Mouse (Mus musculus) CD4-positive naive resting alpha-beta T cell, adult 57 days (primary cell): ENCODE measurements around the gene Rnf5. TPM values are rescaled to one million over a fixed set of nuclear protein-coding genes. Genes with fewer than 3 reads are reported as not detected.

ENCODE experiments used
- total RNA-seq: library from RNA; stranded (reverse); gene quantifications from one replicate; pipeline ENCODE4 v1.2.4, GENCODE M21; 2023

Gene Rnf5
- 32.8 TPM for total RNA-seq

GRCm38 (mm10) chr17:34603375-34604060 lies at the start of gene Rnf5:
Gene Rnf5 (minus strand): TSS chr17:34603690.

DNA sequence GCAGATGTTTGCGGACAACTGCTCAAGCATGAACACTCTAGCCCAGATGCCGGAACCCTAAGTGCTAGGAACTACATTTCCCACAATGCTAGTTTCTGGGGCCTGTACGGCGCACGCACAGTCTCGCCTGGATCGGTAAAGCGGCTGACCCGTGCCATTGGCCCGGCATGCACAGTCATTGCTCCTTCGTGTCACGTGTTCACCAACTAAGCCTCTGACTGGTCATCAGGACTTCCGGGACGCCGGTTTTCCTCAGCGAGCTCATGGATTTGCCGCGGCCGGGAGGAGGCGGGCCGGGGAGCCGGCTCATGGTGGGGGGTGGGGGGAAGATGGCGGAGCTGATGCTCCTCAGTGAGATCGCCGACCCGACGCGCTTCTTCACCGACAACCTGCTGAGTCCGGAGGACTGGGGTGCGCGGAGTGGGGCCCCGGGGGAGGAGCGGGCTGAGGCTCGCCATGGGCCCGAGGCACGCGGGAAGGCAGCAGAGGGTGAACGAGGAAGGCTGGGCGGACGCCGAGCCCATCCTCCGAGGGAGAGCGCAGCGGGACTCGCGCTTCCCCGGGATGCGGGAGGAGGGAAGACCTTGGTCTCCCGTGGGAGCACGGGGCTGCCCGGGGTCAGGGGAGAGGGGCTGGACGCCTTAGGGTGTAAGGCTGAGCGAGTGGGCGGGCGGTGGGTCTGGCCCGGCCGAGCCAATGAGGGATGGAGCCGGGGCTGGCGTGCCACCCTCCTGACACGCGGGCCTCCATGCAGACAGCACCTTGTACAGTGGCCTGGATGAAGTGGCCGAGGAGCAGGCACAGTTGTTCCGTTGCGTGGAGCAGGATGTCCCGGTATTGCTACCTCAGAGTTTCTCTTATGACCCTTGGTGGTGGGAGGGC lies 43.7 kb upstream of the Rnf5 start, which contains the start of gene Atf6b:
Gene Atf6b (plus strand): TSS at position 241 of the 882 bp plus-strand sequence.

DNA sequence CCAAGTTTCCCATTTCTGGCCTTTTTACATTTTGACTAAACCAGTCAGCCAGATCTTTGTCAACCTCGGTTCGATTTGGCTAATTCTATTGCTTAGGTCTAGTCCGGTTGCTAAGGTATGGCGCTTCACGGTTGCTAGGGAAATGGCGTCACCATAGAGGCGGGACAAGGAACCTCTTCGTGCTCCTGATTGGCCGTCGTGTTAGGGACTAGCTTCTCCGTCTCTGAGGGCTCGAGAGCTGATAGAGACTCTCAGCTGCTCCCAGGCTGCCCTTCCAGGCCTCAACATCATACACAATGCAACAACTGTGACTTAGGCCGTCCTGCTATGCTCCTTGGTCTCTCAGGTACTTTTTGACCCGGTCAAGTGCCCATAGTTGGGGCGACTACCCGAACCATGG lies 41.1 kb upstream of the Rnf5 start, which contains the start of gene Fkbpl:
Gene Fkbpl (plus strand): TSS at position 157 of the 400 bp plus-strand sequence.

DNA sequence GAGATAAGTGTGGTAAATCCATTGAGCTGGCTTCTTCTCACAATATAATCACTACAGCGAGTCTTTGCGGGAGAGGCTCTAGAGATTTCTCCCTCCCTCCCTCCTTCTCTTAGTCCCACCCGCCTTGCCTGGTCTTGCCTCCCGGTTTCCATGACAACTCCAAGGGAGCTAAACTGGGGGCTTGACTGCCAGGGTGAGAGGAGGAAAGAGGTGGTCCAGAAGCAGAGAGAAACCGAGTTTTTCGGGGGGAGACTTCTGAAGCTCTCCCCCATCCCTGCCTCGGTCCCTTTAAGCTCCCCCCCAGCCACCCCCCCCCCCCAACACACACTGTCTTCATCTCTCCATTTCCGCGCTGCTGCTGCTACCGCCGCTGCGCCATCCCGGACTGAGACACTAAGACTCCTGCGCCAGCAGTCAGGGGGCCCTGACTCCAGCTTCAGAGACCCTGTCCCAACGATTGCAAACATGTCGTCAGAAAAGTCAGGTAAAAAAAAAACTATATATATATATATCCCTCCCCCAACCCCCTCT lies 25.8 kb upstream of the Rnf5 start, which contains the start of gene Prrt1:
Gene Prrt1 (plus strand): TSS at position 313 of the 531 bp plus-strand sequence.

GRCm38 (mm10) chr17:34627943-34628643 lies 24.6 kb upstream of the Rnf5 start, which contains the start of gene Ppt2:
Gene Ppt2 (minus strand): TSS chr17:34628510.

GRCm38 (mm10) chr17:34615871-34616270 lies 12.4 kb upstream of the Rnf5 start, which contains the start of gene Egfl8:
Gene Egfl8 (minus strand): TSS chr17:34615971.

GRCm38 (mm10) chr17:34604061-34604508 lies 595 bp upstream of the Rnf5 start, which contains the start of gene Agpat1:
Gene Agpat1 (plus strand): TSS chr17:34604262.

DNA sequence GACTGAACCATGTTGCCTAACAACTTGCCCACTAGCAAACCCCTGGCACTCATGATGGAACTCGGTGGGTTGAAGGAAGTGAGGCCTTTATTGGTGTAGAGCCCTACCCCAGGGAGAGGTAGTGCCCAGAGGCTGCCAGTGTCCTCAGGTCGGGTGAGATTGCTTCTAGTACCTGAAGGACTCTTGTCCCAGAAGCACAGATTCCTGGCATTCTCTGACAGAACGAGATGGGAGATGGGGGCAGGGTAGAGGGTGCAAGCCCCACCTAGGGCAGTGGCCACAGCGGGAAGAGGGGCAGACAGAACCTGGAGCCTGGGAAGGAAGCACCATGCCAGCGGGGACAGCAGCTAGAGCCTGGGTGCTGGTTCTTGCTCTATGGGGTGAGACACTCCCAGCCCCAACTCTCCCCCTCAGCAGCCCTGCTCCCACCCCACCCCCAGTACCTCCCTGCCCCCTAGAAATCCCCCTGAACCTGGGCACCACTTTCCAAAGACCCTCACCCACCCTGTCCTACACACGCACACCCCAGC lies 5.9 kb downstream of the Rnf5 start, which contains the start of gene Ager:
Gene Ager (plus strand): TSS at position 297 of the 530 bp plus-strand sequence.

GRCm38 (mm10) chr17:34591029-34591993 lies 12.2 kb downstream of the Rnf5 start, which contains the start of gene Pbx2:
Gene Pbx2 (plus strand): TSS chr17:34591266.

GRCm38 (mm10) chr17:34589681-34590101 lies 13.8 kb downstream of the Rnf5 start, which contains the start of gene Gpsm3:
Gene Gpsm3 (plus strand): TSS chr17:34589806.

GRCm38 (mm10) chr17:34564003-34564421 lies 39.5 kb downstream of the Rnf5 start, which contains the start of gene Notch4:
Gene Notch4 (plus strand): TSS chr17:34564268.

Other genes starting within 250 kb of the Rnf5 start
- not detected for gene Btnl2, start 248.9 kb downstream of the Rnf5 start, total RNA-seq
- not detected for gene Btnl1, start 226.6 kb downstream of the Rnf5 start, total RNA-seq
- gene BC051142, start 204.9 kb downstream of the Rnf5 start, total RNA-seq = 1.2 TPM
- gene Btnl4, start 126.4 kb downstream of the Rnf5 start, total RNA-seq = not detected
- not detected for gene Btnl6, start 86.3 kb downstream of the Rnf5 start, total RNA-seq
- gene Notch4, start 39.4 kb downstream of the Rnf5 start, total RNA-seq = 1.6 TPM
- 251 TPM for gene Gpsm3, start 13.9 kb downstream of the Rnf5 start, total RNA-seq
- gene Pbx2, start 12.4 kb downstream of the Rnf5 start, total RNA-seq = 61.0 TPM
- 9.5 TPM for gene Ager, start 5.8 kb downstream of the Rnf5 start, total RNA-seq
- gene Agpat1, start 572 bp upstream of the Rnf5 start, total RNA-seq = 49.9 TPM
- gene Egfl8, start 12.3 kb upstream of the Rnf5 start, total RNA-seq = 4.7 TPM
- 26.0 TPM for gene Ppt2, start 24.8 kb upstream of the Rnf5 start, total RNA-seq
- 7.4 TPM for gene Prrt1, start 25.8 kb upstream of the Rnf5 start, total RNA-seq
- 3.3 TPM for gene Fkbpl, start 41.1 kb upstream of the Rnf5 start, total RNA-seq
- 50.7 TPM for gene Atf6b, start 43.5 kb upstream of the Rnf5 start, total RNA-seq
- 0.98 TPM for gene Tnxb, start 66.8 kb upstream of the Rnf5 start, total RNA-seq
- 4.4 TPM for gene C4b, start 140.2 kb upstream of the Rnf5 start, total RNA-seq
- gene Cyp21a1, start 200.9 kb upstream of the Rnf5 start, total RNA-seq = 0.33 TPM
- 51.0 TPM for gene Stk19, start 233.3 kb upstream of the Rnf5 start, total RNA-seq
- 96.6 TPM for gene Dxo, start 233.3 kb upstream of the Rnf5 start, total RNA-seq
- gene Skiv2l, start 246.5 kb upstream of the Rnf5 start, total RNA-seq = 117 TPM
- gene Nelfe, start 246.7 kb upstream of the Rnf5 start, total RNA-seq = 27.3 TPM